Mouse (Mus musculus): ENCODE results near the gene Ppfibp1.
A peak's percentile ranks its signal among the peaks of the same experiment; 100 is the strongest.

Gene Ppfibp1

DNA sequence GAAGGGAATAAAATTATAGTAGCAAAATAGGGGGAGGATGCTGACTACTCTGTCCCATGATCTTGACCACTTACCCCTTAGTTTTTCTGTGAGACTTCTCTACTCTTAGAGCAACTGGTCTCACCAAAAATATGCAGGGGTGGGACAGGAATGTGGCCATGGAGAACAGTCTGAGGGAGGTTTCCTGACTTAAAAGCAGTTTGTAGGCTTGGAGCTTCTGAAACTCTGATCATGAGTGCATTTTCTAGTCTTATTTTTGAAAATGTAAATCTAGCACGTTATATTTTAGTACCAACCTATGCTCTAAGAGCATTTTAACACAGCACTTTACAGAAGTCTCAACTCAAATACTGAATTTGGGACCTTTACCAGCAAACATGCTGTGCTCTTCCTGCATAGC is 70.4 kb downstream of the Ppfibp1 start:
- peak; percentile 56 for DNase-seq (ENCODE audit: low read depth, low spot score)

DNA sequence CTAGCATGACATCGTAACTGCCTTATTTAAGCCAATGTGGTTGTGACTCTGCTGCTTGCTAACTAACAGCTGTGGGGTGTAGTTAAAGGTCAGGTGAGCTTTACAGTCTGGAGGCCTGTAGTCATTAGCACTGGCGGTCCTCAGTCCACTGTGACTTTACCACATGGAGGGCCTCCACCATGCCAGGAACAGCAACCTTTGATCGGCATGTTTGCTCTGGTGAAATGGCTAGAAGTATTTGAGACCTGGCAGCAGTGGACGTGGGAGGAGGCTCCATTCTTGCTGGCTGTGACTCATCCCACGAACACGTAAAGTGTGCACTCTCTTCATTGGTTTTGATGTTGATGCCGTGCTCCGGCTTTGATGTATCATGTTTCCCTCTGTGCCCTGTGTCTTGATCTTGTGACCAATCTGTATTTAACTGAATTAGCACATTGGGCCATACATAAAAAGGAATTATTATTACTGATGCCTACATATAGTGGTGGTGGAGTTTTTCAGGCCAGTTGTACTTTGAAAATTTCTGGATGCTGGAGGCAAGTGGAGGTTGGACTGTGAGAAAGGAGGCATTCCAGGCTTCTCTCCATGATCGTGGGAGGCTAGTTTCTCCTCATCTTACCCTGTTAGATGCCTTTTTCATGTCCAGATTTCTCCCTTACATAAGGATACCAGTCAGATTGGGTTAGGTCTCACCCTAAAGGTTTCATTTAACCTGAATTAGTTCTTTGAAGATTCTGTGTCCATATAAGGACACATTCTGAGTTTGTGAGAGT is 71.8 kb downstream of the Ppfibp1 start:
- DNase-seq (ENCODE audit: low read depth, low spot score), result no peak

DNA sequence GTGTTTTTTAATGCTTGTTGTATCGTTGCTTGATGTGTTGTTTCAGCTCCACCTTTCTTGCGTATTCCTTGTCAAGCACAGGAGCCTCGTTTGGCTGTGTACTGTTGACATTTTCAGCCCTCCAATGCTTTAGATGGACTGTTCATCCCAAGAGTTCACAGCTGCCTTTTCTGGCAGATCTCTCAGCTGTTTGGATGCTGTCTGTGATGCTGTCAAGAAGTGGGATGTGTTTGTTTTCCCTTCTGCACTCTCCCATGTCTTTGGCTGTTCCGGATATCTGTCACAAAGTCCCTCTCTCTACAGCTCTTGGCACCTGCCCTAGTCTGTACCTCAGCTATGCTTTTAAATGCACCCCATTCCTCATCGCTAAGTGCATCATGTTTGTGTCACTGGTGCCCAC is 72.7 kb downstream of the Ppfibp1 start:
- DNase-seq (ENCODE audit: low read depth, low spot score), result no peak

DNA sequence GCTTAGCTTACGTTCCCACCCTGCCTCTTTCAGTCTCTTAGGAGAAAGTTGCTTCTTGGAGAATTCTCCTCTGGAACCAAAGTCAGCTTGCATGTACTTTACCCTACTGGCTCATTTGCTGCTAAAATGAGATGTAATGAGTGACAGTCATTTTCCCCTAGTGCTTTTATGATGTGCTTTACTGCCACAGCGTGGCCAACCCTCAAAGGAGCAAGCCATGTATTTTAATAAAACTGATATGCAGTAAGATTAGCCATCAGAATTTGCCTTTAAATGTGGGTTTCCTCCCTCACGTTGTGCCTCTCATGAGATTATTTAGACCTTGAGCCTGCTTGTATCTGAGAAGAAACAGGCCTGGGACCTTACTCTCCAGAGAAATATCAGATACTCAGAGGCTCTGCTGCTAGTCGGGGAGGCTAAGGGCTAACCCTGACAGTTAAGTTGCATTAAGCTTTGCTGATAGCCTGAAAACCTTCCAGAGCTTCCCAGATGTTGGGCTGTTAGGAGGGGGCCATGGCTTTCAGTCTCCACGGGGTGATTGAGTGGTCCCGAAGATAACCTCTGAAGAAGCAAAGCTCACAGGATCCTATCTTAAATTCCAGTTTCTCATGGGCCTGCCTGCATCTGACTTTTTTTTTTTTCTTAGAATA is 73.7 kb downstream of the Ppfibp1 start:
- no peak for DNase-seq (ENCODE audit: low read depth, low spot score)

- DNase-seq (ENCODE audit: low read depth, low spot score), result no peak
These were observed 75.3 kb downstream of the Ppfibp1 start for GRCm38 (mm10) chr6:146963396-146964150.

- DNase-seq (ENCODE audit: low read depth, low spot score), result no peak
These were observed 77.0 kb downstream of the Ppfibp1 start for GRCm38 (mm10) chr6:146965139-146965772.

DNA sequence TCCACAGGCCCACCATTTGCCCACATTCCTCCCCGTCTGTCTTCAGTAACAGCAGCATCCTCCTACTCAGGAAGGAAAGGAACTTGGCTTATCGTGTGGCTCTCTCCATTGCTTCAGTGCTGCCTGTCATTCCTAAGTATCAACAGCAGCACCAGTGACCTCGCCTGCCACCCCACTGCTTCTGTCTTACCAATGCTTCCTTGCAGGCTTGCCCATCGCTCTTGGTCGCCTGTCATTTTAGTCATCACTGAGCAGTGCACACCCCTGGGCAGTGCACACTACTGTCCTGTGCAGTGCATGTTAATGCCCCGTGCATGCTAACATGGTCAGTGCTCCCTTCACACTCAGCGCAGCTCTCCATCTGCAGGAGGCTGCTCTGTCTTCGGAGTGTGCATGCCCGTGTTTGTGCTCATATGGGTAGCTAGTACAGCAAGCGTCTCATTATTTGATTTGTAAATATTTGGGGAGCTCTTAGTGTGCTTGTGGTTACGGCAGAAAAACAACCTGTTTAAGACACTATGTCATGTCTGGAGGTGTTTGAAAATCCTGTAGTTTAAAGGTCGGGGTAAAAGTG is 78.2 kb downstream of the Ppfibp1 start:
- DNase-seq (ENCODE audit: low read depth, low spot score), result no peak

- DNase-seq (ENCODE audit: low read depth, low spot score), result no peak
These were observed 79.5 kb downstream of the Ppfibp1 start for GRCm38 (mm10) chr6:146967836-146968235.

DNA sequence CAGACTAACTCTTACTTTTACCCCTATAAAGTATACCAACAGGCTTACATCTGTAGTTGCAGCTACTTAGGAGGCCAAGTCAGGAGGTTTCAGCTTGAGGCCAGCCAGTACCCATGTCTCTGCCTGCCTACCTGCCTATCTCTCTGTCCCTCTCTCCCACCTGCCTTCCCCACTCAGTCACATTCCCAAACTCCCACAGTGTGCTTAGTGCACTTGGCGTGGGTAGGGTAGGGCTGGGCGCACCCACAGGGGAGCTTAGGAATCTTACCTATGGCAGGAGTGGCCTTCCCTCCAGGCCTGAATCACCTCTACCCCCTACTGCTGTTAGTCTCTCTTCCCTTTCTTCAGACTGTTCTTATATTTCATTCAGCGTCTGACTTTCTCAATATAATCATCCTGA is 82.5 kb downstream of the Ppfibp1 start:
- DNase-seq (ENCODE audit: low read depth, low spot score), result no peak

GRCm38 (mm10) chr6:146971366-146971765 is 83.1 kb downstream of the Ppfibp1 start:
- no peak for DNase-seq (ENCODE audit: low read depth, low spot score)

DNA sequence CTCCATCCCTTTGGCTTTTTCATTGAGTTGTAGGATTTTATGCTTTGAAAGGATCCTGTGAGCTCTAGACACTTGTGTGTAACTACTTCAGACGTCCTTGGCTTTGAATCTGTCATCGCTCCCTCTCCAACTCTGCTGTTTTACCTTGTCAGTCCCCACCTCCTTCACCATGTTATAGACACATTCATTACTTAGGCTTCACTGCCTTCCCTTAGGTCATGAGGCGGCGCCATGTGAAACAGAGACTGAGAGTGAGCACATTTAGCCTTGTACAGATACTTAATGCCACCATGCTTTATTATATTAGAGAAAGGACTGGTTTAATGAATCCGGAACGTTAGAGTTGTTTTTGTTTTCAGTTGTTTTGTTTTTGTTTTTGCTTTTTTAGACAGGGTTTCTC is 83.7 kb downstream of the Ppfibp1 start:
- no peak for DNase-seq (ENCODE audit: low read depth, low spot score)

DNA sequence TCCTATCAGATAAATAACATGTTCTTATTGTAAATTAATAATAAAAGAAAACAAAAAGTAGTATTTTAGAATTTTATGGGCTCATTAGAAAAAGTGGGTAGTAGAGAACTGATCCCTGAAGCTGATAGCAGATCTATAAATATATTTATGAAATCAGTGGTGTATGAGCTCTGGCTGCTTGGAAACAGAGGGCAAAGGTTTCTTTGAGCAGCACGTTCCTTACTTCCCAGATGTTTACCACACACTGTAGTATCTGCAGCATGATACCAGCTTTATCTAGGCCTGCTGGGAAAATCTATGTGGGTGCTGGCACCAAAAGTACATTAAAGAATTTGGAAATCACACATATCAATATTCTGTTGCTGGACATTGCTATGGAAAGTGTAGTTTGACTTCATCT is 84.5 kb downstream of the Ppfibp1 start:
- DNase-seq (ENCODE audit: low read depth, low spot score), result no peak

DNA sequence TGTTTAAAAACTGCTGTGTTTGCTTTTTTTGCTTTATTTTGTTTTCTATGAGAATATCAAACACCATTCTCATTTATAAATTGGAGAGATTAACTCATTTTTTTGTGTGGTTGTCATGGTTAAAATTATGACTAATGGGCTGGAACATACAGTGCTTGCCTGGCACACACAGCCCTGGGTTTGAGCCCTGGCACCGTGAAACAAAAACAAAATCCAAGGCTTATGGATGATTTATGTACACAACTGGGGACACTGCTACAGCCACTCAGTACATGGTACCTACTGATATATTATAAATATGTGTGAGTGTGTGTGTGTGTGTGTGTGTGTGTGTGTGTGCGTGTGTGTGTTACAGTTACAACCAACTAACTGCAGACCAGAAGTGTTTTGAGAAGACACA is 85.1 kb downstream of the Ppfibp1 start:
- DNase-seq (ENCODE audit: low read depth, low spot score), result no peak

GRCm38 (mm10) chr6:146973830-146974229 is 85.5 kb downstream of the Ppfibp1 start:
- no peak for DNase-seq (ENCODE audit: low read depth, low spot score)

DNA sequence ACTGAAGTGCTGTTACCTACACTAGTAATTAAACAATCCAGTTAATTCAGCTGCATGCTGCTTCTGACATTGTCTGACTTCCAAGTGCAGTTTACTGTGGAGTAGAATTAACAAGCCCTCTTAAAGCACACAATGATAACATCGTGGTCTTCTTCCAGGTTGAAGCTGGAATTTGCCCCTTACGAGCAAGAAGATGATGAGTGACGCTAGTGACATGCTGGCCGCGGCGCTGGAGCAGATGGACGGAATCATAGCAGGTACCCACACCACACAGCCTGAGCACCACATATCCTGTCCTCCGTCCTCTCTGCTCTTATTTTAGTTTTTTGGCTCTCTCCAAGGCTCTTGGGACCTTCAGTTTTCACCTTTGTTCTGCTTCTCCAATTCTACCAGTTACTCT is 88.2 kb downstream of the Ppfibp1 start:
- no peak for DNase-seq (ENCODE audit: low read depth, low spot score)

GRCm38 (mm10) chr6:146978691-146979114 is 90.4 kb downstream of the Ppfibp1 start:
- no peak for DNase-seq (ENCODE audit: low read depth, low spot score)

GRCm38 (mm10) chr6:146979115-146979744 is 90.9 kb downstream of the Ppfibp1 start:
- no peak for DNase-seq (ENCODE audit: low read depth, low spot score)

DNA sequence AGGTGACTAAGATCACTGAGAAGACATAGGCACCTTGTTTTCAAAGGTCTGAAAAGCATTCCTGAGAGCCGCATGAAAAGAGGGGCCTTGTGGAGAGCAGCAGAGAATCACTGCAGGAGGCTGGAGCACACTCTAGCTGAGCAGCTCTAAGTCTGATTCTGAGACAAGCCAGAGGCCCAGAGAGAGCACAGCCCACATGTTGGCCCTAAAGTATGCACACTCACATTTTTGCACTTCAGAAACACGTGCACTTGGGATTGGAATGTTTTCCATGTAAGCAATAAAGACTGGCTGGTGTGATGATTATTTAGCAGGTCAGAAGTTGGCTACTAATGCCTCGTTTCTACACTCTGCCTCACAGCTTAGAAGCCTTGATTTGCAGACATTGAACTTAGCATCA is 91.7 kb downstream of the Ppfibp1 start:
- no peak for DNase-seq (ENCODE audit: low read depth, low spot score)

GRCm38 (mm10) chr6:146981249-146981835 is 93.1 kb downstream of the Ppfibp1 start:
- no peak for DNase-seq (ENCODE audit: low read depth, low spot score)

GRCm38 (mm10) chr6:146984569-146984968 is 96.3 kb downstream of the Ppfibp1 start:
- DNase-seq (ENCODE audit: low read depth, low spot score), result peak; percentile 79

DNA sequence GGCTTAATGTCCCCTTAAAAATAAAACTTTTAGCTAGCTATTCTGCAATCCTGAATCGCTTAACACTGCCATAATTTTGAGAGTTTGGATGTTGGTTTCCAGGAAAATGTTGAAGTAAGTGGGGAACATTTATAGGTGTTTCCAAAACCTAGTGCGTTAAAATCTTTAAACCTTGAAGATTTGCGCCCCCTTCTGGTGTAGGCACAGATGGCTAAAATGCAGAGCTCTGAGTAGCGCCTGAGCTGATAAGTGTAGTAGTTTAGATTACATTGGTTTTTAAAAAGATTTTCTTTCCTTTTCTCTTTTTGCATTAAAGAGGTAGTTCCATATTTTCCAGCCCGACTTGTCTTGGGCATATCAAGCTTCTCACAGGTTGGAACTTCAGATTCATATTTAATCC is 105.9 kb downstream of the Ppfibp1 start:
- no peak for DNase-seq (ENCODE audit: low read depth, low spot score)
